Mouse (Mus musculus) brain, embryonic 18.5 days (tissue): ENCODE results near the gene Nkx1-2.

Source experiments
- DNase-seq: peaks from one replicate; pipeline ENCODE4 v3.0.0-alpha.2; 2012; ENCODE audit warnings: low read depth, low spot score

Gene Nkx1-2

DNA sequence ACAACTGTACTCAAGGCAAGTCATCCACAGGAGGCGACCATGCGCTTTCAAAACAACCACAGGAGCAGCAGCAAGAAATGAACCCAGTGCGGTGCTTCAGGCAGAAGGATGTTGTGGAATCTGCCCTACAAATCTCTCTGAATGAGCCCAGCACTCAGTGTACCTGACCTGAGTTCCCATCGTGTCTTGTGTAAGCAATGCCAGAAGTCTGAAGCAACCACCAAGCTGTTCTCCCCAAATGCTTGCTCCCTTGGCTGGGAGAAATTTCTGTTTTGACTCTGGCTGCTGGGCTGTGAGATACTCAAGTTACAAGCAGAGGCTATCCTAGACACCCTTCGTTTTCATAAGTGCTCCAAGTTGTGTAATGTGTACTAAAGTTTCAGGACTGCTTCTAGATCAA, 6.3 kb upstream of the Nkx1-2 start:
- DNase-seq: no peak

DNA sequence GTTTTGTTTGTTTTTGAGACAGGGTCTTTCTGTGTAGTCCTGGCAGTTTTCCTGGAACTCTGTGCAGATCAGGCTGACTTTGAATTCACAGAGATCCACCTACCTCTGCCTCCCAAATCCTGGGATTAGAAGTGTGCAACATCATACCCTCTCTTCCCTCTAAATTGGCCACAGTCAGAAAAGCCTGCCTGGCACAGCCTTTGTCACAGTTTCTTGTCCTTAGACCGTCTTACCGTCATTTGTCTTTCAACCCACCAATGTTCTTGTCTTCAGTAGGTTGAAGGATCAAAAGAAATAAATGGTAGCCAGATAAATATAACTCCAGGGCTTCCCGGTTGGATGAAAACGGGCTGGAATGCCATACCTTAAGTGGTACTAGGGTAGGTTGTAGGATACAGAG, 5.3 kb upstream of the Nkx1-2 start:
- DNase-seq: no peak

DNA sequence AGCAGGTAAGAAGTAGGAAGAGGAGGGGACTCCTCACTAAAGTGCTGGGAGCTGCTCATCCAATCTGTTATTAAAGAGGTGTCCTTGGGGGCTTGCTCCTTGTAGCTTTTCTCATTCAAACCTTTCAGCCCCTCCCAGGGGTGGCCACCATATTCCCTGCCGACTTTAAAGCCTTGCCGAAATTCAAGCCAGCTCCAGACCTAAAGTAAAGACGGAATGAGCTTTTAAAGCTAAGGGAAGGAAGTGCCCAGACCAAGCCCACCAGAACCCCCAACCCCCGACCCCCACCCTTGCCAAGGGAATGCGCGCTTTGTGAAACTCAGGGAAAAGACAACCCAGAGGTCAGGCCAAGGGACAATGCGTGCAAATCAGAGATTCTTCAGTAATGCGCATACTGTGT, 1.5 kb upstream of the Nkx1-2 start:
- DNase-seq: no peak

DNA sequence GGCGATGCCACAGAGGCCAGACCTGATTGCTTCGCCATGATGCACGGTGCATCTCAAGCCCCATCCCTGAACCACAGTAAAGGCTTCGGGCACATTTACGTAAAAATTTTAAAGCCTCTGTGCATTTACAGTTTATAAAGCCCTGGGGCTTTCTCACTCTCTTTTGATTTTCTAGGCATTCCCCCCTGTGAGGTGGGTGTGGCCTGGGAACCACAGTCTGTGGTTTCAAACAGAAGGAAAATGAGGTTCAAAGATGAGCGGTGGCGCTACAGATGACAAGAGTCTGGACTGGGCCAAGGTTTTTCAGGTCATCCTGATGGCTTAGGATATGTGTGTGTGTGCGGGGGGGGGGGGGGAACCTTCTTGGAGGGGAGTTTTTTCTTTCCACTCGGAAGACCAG, 589 bp upstream of the Nkx1-2 start:
- no peak for DNase-seq

DNA sequence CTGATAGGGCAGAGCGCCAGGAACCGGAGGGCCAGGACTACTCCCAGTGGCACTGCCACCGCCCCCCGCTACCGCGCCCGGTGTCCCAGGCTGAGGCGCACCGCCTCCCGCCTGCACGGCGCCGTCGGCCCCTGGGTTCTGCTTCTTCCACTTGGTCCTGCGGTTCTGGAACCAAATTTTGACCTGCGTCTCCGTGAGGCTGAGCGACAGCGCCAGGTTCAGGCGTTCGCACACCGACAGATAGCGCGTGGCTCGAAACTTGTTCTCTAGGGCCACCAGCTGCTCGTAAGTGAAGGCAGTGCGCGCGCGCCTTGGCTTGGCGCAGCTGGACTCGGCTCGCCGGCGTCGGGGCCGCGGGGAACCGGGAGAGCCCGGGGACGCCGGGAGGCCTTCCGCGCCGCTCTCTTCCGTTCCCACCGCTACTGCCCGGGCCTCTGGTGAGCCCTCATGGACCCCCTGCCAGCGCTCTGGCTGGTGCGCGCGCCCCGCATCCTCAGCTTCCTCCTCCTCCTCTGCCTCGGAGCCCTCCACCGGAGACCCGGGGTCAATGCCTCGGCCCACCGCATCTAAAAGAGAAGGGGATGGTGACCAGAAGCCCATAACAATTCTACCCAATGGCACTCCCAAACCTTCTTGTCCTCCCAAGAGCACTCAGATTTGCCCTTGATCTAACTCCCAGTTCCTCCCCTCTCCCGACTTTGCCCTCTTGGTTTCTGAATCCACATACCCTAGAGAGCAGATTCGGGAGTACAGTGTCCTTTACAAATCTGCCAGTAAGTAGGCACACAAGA, 2.0 kb downstream of the Nkx1-2 start:
- DNase-seq: no peak

DNA sequence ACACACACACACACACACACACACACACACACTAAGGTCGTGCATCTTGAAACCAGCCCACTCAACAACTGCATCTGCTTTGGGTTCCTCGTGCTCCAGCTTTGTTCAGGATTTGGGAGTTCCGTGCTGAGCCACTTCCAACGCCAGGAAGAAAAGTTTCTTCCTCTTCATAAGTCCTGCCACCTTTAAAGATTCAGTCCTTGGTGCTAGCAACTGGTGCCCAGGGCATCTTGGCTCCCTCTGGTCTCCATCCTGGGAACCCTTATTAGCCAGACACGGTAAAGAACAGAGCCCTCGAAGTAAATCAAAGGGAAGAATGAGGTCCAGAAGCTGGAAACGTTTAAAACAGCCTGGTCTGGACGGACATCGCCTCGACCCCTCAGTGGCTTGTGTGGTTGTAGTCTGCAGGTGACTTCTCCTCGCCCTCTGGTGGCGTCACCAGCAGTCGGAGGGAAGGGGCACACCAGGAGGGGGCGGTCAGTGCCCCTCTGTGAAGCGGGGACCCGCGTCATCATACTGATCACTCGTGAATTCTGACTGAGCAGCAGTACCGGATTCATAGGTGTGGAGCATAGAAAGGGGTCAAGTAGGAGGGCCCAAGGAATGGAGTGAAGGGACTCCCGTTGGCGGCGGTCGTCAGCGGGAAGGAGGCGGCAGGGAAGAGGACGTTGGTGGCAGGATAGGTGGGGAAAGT, 2.7 kb downstream of the Nkx1-2 start:
- DNase-seq: no peak

DNA sequence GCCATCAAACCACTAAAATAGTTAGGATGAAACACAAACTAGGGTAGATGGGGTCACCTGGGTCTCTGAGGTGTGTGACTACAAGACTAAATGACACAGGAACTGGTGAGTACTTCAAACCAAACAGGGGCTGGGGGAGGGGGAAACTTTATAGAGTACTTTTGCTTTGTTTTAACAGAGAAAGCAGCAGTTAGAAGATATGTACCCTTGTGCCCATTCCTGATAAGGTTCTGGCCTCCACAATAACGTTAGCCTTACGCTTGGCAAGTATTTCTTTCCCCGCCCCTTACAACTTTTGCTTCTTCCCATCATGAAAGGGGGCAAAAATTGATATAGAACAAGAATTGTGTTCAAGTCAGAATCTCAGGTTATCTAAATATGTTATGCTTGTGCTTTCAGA, 3.6 kb downstream of the Nkx1-2 start:
- DNase-seq: no peak

DNA sequence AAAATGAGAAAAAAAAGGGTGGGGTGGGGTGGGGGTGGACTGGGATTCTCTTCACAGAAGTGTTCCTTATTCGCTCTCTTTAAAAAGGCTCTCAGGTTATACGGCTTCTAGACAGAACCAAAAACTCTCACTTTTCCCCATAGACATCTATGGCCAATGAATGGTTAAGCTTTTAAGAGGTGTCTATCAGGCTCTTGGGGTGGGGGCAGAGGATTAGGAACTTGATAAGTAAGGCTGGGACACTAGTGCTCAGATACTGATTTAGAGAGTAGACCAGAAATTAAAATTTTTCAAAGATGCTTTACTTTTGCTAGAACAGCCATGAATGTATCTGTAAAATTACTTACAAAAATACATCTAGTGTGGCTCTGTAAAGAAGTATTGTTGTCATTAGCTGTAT, 5.1 kb downstream of the Nkx1-2 start:
- DNase-seq: no peak

DNA sequence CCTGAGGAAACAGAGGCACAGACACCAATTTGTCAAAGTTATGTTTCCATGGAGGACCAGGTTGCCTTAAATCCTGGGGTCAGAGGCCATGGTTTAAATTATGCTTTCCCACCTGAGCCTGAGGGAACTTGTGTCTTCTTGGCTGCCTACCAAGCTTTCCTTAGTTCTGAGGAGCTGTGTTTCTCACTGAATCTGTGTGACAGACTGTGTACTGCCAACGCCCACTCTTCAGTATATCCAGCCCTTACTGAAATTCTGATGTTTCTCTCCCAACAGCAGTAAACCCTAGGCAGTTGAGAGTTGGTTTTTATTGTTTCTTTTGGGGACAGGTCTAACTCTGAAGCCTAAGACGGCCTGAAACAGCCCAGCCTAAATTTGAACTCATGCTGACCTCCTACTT, 5.7 kb downstream of the Nkx1-2 start:
- no peak for DNase-seq

DNA sequence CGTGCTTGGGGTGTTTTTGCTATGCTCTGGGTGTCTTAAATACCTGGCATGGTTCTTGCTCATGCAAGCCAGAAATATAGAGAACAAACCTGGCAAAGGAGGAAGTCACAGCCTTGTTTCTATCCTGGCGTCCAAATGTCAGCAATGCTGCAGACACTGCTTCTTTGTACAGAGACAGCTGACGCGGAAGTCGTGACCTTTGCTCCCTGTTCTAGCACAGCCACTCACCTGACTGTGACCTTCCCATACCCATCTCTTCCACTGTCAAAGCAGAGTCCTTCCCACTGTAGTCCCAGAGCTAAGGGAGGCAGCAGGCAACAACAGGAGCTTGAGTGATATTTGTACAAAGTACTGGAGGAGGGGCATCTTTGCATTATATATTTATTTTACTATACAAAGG, 9.8 kb downstream of the Nkx1-2 start:
- no peak for DNase-seq

DNA sequence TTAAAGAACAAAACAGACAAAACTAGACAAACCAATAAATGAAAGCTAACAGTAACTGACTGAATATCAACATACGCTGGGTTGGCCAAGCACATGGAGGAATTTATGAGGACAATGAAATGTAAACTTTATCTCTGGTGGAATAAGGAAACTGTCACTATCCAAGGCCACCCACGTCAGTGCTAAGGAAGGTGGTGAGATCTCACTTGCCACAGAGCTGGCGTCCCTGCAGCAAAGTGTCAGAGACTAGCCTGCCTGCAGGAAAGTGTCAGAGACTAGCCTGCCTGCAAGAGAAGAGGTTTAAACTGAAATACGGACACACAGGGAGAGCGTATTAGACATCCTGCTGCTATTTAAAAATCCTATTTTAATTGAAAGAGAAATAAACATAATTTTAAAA, 12.3 kb downstream of the Nkx1-2 start:
- DNase-seq: no peak

DNA sequence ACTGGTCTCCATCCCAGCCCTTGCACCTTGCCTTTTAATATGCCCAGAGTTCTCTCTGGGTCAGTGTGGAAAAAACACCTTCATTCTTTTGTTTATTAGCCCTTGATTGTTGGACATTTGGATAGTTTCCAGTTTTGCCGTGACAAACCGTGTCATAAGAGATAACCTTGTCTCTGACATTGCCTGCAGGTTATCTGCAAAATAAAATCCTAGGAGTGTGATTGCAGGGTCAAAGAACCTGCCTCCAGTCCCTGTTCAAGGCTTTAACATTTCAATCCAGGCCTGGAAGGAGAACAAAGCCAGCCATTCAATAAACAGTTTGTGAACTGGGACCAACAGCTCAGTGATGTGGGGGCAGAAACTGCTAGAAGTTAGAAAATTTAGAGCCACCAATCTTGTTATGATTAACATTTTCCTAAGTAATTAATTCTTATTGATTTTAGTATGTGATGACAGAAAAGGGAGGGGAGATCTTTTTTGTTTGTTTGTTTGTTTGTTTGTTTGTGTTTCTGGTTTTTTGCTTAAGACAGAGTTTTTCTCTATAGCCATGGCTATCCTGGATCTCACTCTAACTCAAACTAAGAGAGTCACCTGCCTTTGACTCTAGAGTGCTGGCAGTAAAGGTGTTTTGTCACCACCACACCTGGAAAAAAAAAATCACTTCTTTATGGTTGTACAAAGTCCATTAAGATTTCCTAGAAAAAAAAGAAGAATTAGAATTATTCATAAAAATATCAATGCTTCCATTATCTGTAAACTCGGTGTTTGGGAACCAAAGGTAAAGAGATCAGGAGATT, 13.5 kb downstream of the Nkx1-2 start:
- no peak for DNase-seq

DNA sequence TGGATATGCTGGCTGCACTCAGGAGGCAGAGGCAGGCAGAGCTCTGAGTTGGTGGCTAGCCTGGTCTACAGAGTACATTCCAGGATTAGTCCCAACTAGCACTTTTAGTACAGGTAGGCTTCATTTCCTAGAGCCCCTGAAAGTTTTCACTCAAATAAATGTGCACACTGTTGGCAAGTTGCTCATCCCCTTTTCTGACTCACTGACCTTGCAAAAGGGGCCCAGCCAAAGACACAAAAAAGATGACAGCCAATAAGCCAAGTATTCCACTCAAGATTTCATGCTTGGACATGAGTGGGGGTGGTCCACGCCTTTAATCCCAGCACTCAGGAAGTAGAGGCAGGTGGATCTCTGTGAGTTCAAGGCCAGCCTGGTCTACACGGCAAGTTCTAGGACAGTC, 18.0 kb downstream of the Nkx1-2 start:
- no peak for DNase-seq

DNA sequence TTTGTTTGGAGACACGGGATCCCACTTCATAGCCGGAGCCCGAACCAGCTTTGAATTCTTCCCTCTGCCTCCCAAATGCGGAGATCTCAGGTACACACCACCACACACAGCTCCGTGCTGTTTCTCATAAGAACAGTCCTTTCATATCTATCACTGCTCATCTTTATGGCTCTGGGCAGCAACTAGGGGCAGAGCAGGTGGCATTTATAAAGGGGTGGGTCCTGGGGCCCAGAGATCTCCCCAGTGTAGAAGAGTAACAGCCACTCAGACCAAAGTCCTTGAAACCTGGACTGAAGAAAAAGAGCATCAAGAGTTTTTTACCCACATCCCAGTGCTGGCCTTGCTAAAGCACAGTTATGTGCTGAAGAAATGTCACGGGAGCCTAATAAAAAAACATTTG, 18.9 kb downstream of the Nkx1-2 start:
- DNase-seq: no peak

DNA sequence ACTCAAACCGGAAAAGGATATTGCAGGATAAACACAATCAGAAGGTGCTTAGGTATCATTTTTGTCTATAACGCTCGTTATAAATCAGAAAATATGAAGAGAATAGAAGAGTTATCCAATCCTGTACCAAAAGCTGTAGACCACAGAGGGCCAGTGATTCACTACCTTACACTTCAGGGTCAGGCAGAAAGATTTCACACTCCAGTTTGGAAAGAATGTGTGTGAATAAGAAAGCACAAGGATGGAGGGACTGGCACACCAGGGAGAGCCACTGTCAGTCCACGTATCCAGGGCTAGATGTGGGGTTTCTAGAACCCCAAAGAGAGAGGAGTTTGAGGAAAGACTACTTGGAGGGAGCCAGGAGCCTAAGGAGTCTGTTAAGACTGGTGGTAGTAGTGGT, 22.5 kb downstream of the Nkx1-2 start:
- DNase-seq: no peak

DNA sequence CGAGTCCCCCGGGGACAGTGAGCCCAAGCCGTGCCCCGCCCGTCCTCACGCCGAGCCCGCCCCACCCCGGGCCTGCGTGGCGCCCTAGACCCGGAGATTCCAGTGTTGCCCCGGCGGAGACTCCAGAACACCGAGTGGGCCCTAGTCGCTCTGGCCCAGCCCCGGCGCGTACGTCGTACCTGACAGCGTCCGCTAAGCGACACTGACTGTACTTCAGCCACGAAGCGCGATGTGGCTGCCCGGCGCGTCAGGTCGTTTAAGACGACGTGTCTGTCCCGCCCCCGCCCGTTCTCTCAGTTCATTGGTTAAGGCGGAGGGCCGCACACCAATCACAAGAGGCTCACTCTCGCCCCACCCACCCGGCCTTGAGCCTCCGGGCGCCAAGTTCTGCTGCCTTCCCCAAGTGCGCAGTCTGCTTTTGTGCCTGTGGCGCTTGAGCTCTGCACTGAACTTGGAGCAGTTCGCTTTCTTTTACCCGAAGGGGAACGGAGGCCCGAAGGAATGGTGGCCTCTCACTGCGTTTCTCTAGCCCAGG, 23.3 kb downstream of the Nkx1-2 start, which contains the start of gene Oat:
Oat (minus strand) TSS at position 283 of the 535 bp plus-strand sequence.
- peak; percentile 92 for DNase-seq

DNA sequence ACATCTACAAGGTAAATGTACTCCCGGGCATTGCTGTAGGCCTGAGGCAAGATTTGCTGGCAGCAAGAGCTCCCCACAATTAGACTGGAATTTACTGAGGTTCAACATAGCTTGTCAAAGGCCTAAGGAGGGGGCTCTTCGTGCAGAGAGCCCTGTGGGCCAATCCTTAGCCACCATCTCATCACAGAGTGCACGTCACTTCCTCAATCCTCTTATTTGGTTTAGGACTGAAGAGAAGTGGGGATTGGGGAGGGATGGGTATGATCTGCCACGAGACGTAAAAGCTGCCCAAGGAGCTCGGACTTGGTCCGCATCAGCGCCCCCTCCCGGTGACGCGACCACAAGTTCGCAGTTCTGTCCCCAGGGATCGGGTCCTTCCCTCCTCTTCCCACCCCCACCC, 23.8 kb downstream of the Nkx1-2 start:
- DNase-seq: peak; percentile 78

DNA sequence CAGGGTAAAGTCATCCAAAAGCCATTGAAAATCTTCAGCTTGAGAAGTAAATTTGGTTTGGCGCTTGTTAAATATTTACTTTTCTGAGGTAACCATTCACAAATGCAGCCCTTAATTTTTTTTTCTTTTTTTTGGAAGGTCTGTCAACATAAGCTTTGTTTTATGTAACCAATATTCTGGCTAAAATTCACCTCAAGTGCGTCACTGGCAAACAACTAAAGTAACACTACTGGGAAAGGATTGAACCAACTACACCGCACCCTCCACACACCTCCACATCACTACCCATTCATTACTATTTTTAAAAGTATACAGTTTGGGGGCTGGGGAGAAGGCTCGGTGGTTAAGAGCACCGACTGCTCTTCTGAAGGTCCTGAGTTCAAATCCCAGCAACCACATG, 24.8 kb downstream of the Nkx1-2 start:
- DNase-seq: no peak

DNA sequence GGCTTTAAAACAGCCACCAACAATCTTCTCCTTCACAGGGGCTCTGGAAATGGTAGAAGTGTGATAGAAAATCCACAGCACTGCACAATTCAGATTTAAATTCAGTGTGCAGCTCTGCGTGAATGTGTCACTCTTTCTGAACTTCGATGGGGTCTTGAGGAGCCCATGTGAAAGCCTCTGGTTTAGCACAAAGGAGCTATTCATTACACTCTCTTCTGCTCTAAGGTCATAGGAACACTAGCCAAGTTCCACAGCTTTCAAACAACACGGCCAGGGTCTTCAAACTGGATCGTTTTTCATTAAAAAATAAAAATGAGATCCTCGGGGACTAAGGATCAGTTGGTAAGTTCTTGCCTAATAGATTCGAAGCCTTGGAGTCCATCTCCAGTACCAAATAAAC, 26.2 kb downstream of the Nkx1-2 start:
- DNase-seq: no peak

DNA sequence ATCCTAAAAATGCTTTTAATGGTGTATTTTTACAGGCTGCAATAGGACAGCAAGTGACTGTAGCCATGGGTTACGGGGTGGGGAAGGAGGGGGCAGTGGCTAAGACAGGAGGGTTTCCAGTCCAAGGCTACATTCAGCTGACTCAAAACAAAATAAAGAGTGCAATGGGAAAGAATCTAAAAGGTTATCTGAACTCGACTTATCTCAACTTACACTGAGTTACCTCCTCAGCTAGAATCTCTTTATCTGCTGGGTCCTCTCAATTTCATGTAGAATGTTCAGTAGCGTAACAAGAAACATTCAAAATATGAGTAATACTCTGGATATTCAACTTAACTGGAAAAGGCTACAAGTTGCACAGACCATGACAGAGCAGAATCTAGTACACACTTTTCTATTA, 26.7 kb downstream of the Nkx1-2 start:
- no peak for DNase-seq

DNA sequence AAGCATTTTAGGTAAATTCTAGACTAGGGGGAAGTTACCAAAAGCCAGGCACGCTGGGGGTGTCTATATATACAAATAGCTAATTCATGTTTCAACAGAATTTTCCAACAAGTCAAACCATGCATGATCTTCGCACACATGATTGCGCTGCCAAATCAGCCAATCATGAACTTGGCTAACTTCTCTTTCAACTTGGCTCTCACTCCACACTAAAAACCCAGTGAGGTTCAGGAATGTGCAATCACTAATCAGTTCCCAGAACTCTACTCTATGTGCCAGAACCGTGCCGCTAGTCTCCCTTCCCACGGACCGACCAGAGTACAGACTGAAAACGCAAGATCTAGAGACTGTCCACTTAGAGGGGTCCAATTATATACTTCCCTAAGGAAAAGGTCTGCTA, 28.0 kb downstream of the Nkx1-2 start:
- no peak for DNase-seq

DNA sequence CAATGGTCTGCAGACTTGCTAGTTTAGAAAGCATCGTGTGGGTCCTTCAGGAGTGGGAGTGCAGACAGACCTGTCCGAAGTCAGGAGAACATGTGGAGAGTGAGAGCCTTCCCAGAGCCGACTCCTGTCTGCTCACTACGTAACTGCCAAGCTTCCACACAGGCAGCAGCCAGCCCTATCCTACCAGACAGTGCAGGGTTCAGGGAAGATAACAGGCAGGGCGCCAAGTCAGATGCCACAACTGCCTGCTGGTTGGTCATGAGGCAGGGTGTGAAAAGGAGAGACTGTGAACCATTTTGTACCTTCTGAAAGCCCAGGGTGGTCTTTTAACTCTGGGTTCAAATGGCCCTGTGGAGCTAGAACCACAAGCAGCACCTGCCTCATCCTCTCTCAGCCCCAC, 29.4 kb downstream of the Nkx1-2 start:
- no peak for DNase-seq
